Mouse (Mus musculus) small intestine, adult 2 months (tissue): Measurements from ENCODE around the gene Mxd3.

Experiments used
- CTCF ChIP-seq: fragments of 200-500 bp; IDR thresholded peaks from 2 replicates; pipeline ENCODE4 v1.5.1; 2012; ENCODE audit warnings: low read depth, mild to moderate bottlenecking, control low read depth, inconsistent platforms, low read length, moderate library complexity, mixed read lengths; ENCODE audit not compliant: insufficient replicate concordance, insufficient read length; ENCODE audit errors: extremely low read depth
- POLR2A ChIP-seq: fragments of 200-500 bp; IDR thresholded peaks from 2 replicates; pipeline ENCODE4 v1.6.1; 2012; ENCODE audit warnings: low read depth, mild to moderate bottlenecking, control low read depth, inconsistent platforms, low read length, moderate library complexity

DNA sequence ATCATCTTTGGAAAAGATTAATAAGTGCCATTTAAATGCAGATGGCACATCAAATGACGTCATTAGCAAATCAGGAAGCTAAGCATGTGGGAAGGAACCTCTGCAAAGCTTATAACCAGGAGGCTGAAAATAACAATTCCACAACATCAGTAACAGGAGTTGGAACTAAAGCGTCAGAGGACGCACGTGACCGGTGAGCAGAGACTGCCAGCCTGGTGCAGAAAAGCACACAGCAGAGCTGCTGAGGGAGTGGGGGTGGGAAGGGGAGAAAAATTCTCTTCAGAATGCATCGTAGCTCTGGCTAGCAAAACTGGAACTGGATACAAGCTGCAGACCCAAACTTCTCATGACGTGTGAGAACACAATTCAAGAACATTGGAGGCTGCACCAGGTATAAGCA lies 14.7 kb upstream of the Mxd3 start:
- no peak for TF ChIP-seq POLR2A
- TF ChIP-seq CTCF, result no peak
